Mouse (Mus musculus) lung, embryonic 16.5 days (tissue): ENCODE measurements around the gene Emp1. TPM values are rescaled to one million over a fixed set of nuclear protein-coding genes. Genes with fewer than 3 reads are reported as not detected.

Source experiments
- ATAC-seq: fragments of 200-750 bp; cut with Nextera tagmentation; 2 replicates; pipeline ENCODE4 v1.8.0; 2017; ENCODE audit warnings: low read depth, mild to moderate bottlenecking, moderate library complexity
- H3K27ac ChIP-seq: fragments of 300-500 bp; sonication (generic); 2 replicates; pipeline ENCODE4 v1.5.1; 2014; ENCODE audit warnings: mild to moderate bottlenecking, control low read depth, low read length
- H3K27me3 ChIP-seq: fragments of 300-500 bp; sonication (generic); 2 replicates; pipeline ENCODE4 v1.6.1; 2014; ENCODE audit warnings: low read depth, low read length, mixed read lengths; ENCODE audit not compliant: control insufficient read depth, insufficient read depth
- H3K36me3 ChIP-seq: fragments of 300-500 bp; sonication (generic); 2 replicates; pipeline ENCODE4 v1.6.1; 2014; ENCODE audit warnings: low read length; ENCODE audit not compliant: control insufficient read depth, insufficient read depth
- H3K4me1 ChIP-seq: fragments of 300-500 bp; sonication (generic); replicated peaks from 2 replicates; pipeline ENCODE4 v1.6.1; 2014; ENCODE audit warnings: low read length, mixed read lengths; ENCODE audit not compliant: control insufficient read depth, insufficient read depth
- H3K4me2 ChIP-seq: fragments of 300-500 bp; sonication (generic); 2 replicates; pipeline ENCODE4 v1.6.1; 2014; ENCODE audit warnings: low read depth, low read length, control low read depth
- H3K4me3 ChIP-seq: fragments of 300-500 bp; sonication (generic); 2 replicates; pipeline ENCODE4 v1.5.1; 2014; ENCODE audit warnings: mild to moderate bottlenecking, low read length, control low read depth
- H3K9ac ChIP-seq: fragments of 300-500 bp; sonication (generic); 2 replicates; pipeline ENCODE4 v1.6.1; 2014; ENCODE audit warnings: low read length, control low read depth
- H3K9me3 ChIP-seq: fragments of 300-500 bp; sonication (generic); 2 replicates; pipeline ENCODE4 v1.6.1; 2016; ENCODE audit warnings: low read length; ENCODE audit not compliant: control insufficient read depth
- WGBS: fragments of 180-500 bp; shearing (Covaris S2); extraction: QIAGEN DNeasy Blood & Tissue Kit; methylation state at CpG from one replicate; pipeline ENCODE4 v1.1.7; 2014; 5-methylcytosine and 5-hydroxymethylcytosine counted together
- polyA plus RNA-seq: library from polyadenylated mRNA; unstranded; fragments of >200 nt; fragmentation: Nextera tagmentation; extraction: Ambion mirVana; gene quantifications from 2 replicates; pipeline ENCODE4 v1.2.1, GENCODE M21; 2015

Gene Emp1
- polyA plus RNA-seq, 1 experiment from 2014 or later: 114 TPM

GRCm38 (mm10) chr6:135331916-135332315 lies 30.4 kb upstream of the Emp1 start:
- no peak overlapping the region for H3K4me2 ChIP-seq
- WGBS: 82% methylated on average over 4 of the region's 4 CpGs
- no peak overlapping the region for H3K9ac ChIP-seq
- H3K9me3 ChIP-seq: no peaks in the 10 kb centered on the region
- peak overlapping the region; percentile 65 for H3K27ac ChIP-seq
- no peak for ATAC-seq
- no peak overlapping the region for H3K4me3 ChIP-seq
- H3K27me3 ChIP-seq: no peaks in the 10 kb centered on the region
- peaks cover 26% of the 10 kb centered on the region for H3K4me1 ChIP-seq
- H3K36me3 ChIP-seq: no peaks in the 10 kb centered on the region

- H3K9ac ChIP-seq: no peak overlapping the region
- H3K4me2 ChIP-seq: no peak overlapping the region
- WGBS: 20% methylated on average over 10 of the region's 10 CpGs
- ATAC-seq: peak; percentile 66
- H3K36me3 ChIP-seq: no peaks in the 10 kb centered on the region
- H3K9me3 ChIP-seq: no peaks in the 10 kb centered on the region
- peaks cover 26% of the 10 kb centered on the region for H3K4me1 ChIP-seq
- H3K4me3 ChIP-seq: no peak overlapping the region
- H3K27ac ChIP-seq: peak overlapping the region; percentile 65
- H3K27me3 ChIP-seq: no peaks in the 10 kb centered on the region
Measured at GRCm38 (mm10) chr6:135332737-135333281, 29.5 kb upstream of the Emp1 start.

GRCm38 (mm10) chr6:135333994-135334651 lies 28.2 kb upstream of the Emp1 start:
- peak; percentile 83 for ATAC-seq
- no peak overlapping the region for H3K4me3 ChIP-seq
- peaks cover 26% of the 10 kb centered on the region for H3K4me1 ChIP-seq
- H3K9me3 ChIP-seq: no peaks in the 10 kb centered on the region
- H3K27ac ChIP-seq: peak overlapping the region; percentile 65
- 54% methylated on average over 5 of the region's 5 CpGs for WGBS
- peak overlapping the region; percentile 25; the same call in 1 of the 2 replicates for H3K9ac ChIP-seq
- H3K4me2 ChIP-seq: no peak overlapping the region
- H3K36me3 ChIP-seq: no peaks in the 10 kb centered on the region
- no peaks in the 10 kb centered on the region for H3K27me3 ChIP-seq

GRCm38 (mm10) chr6:135336376-135336775 lies 26.0 kb upstream of the Emp1 start:
- Histone ChIP-seq H3K9ac (no peak overlapping the region), H3K27me3 (no peaks in the 10 kb centered on the region), H3K4me3 (no peak overlapping the region), H3K36me3 (no peaks in the 10 kb centered on the region), H3K9me3 (no peaks in the 10 kb centered on the region), H3K4me2 (no peak overlapping the region), H3K4me1 (peaks cover 39% of the 10 kb centered on the region), H3K27ac (no peak overlapping the region)
- no peak for ATAC-seq
- 81% methylated on average over 8 of the region's 8 CpGs for WGBS

GRCm38 (mm10) chr6:135340355-135341075 lies 21.8 kb upstream of the Emp1 start:
- Histone ChIP-seq H3K4me3 (no peak overlapping the region), H3K9me3 (no peaks in the 10 kb centered on the region), H3K27me3 (no peaks in the 10 kb centered on the region), H3K4me1 (peaks cover 13% of the 10 kb centered on the region; the same call in 1 of the 2 replicates), H3K36me3 (no peaks in the 10 kb centered on the region), H3K9ac (no peak overlapping the region), H3K4me2 (no peak overlapping the region), H3K27ac (peak overlapping the region; percentile 73)
- 56% methylated on average over 9 of the region's 9 CpGs for WGBS
- no peak; the same call in 1 of the 2 replicates for ATAC-seq

GRCm38 (mm10) chr6:135341076-135341378 lies 21.3 kb upstream of the Emp1 start:
- Histone ChIP-seq H3K4me2 (no peak overlapping the region), H3K4me1 (peaks cover 13% of the 10 kb centered on the region; the same call in 1 of the 2 replicates), H3K4me3 (no peak overlapping the region), H3K9me3 (no peaks in the 10 kb centered on the region), H3K36me3 (no peaks in the 10 kb centered on the region), H3K27ac (peak overlapping the region; percentile 73), H3K9ac (no peak overlapping the region), H3K27me3 (no peaks in the 10 kb centered on the region)
- ATAC-seq: peak; percentile 82
- WGBS: 34% methylated on average over 4 of the region's 4 CpGs

GRCm38 (mm10) chr6:135351638-135352302 lies 10.6 kb upstream of the Emp1 start:
- peak; percentile 74 for ATAC-seq
- Histone ChIP-seq H3K27me3 (no peaks in the 10 kb centered on the region), H3K4me1 (peaks cover 25% of the 10 kb centered on the region), H3K4me2 (no peak overlapping the region), H3K4me3 (no peak overlapping the region), H3K36me3 (no peaks in the 10 kb centered on the region), H3K27ac (0 out of 2 replicates have a peak overlapping the region, but pooled peaks have one; percentile 4), H3K9me3 (no peaks in the 10 kb centered on the region), H3K9ac (no peak overlapping the region)
- 52% methylated on average over 8 of the region's 8 CpGs for WGBS

GRCm38 (mm10) chr6:135352537-135352936 lies 9.8 kb upstream of the Emp1 start:
- Histone ChIP-seq H3K4me1 (peaks cover 25% of the 10 kb centered on the region), H3K27me3 (no peaks in the 10 kb centered on the region), H3K4me2 (no peak overlapping the region), H3K36me3 (no peaks in the 10 kb centered on the region), H3K27ac (no peak overlapping the region), H3K9me3 (no peaks in the 10 kb centered on the region), H3K4me3 (no peak overlapping the region), H3K9ac (no peak overlapping the region)
- WGBS: 58% methylated on average over 4 of the region's 4 CpGs
- ATAC-seq: no peak; the same call in 1 of the 2 replicates

GRCm38 (mm10) chr6:135354953-135355352 lies 7.4 kb upstream of the Emp1 start:
- no peak overlapping the region for H3K4me3 ChIP-seq
- H3K4me2 ChIP-seq: no peak overlapping the region
- 84% methylated on average over 4 of the region's 4 CpGs for WGBS
- no peaks in the 10 kb centered on the region for H3K27me3 ChIP-seq
- H3K4me1 ChIP-seq: peaks cover 26% of the 10 kb centered on the region
- no peak overlapping the region for H3K9ac ChIP-seq
- no peak for ATAC-seq
- H3K9me3 ChIP-seq: no peaks in the 10 kb centered on the region
- H3K36me3 ChIP-seq: no peaks in the 10 kb centered on the region
- H3K27ac ChIP-seq: no peak overlapping the region
